Mouse (Mus musculus): Measurements from ENCODE around the gene Raver2.

- TF ChIP-seq CTCF (IDR thresholded peaks at IDR 0.05; ENCODE audit: extremely low read depth, insufficient read depth, low read length) (no peak), POLR2A (IDR thresholded peaks at IDR 0.05; ENCODE audit: extremely low read depth, insufficient read depth, low read length) (no peak)
These were observed 111.1 kb downstream of the Raver2 start for GRCm38 (mm10) chr4:101179836-101180235.
